Mouse (Mus musculus) heart, adult 8-10 months (tissue): ENCODE results near the gene Olfr603. TPM values are rescaled to one million over a fixed set of nuclear protein-coding genes. Genes with fewer than 3 reads are reported as not detected.
"Not testable (repeated sequence)": the region's sequence is repeated elsewhere in the genome, so short reads cannot be mapped to it uniquely, and the experiment has no call there.

Source experiments
- DNase-seq: peaks from one replicate; pipeline ENCODE4 v3.0.0; 2022; ENCODE audit warnings: low spot score
- microRNA-seq: library from miRNA; unstranded; fragments of <30 nt; microRNA quantifications from one replicate; pipeline ENCODE4 v1.2.0, GENCODE M21; 2022
- total RNA-seq, 4 experiments: library from RNA; stranded (reverse); gene quantifications; 2 replicates each; pipeline ENCODE4 v1.2.4; 2022

The Olfr603 gene
- total RNA-seq, result not detected

DNA sequence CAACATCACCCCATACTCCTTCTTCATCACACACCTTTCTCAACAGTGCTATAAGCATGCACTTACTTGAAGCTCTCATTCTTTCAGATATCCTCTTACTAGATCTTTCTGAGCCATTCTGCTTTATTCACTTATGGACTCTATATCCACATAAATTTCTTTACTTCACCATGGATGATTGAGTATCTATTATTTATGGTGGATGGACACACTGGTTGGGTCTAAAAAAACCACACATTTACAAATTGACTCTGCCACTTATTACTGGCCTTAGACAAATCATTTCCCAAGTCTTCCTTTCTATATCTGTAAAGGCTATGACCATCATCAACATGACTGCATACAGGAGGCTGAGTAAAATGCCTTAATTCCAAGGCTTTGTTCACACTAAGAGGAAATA is at the start of gene Olfr603:
Gene Olfr603 (minus strand): TSS at position 101 of the 400 bp plus-strand sequence.
- DNase-seq, result no peak

DNA sequence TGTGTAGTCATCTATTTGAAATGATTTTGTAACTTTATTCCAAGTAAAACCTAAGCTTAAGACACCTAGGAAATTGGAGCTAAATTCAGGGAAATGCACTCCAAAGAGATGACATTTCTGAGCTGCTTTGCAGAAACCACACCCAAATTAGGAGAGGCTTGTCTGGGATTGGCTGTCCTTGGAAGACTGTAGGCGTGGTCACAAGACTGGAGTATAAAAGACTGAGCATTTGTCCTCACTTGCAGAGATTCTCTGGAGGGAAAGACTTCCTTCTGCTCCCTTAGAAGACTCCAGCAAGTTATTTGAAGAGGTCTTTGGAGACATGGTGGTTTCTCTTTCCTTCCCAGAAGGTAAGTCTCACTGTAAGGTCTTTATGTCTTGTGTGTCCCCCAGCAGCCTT is 28.8 kb upstream of the Olfr603 start, which contains the start of gene Usp17lc:
Gene Usp17lc (plus strand): TSS at position 301 of the 400 bp plus-strand sequence.
- DNase-seq, result not testable (repeated sequence)

DNA sequence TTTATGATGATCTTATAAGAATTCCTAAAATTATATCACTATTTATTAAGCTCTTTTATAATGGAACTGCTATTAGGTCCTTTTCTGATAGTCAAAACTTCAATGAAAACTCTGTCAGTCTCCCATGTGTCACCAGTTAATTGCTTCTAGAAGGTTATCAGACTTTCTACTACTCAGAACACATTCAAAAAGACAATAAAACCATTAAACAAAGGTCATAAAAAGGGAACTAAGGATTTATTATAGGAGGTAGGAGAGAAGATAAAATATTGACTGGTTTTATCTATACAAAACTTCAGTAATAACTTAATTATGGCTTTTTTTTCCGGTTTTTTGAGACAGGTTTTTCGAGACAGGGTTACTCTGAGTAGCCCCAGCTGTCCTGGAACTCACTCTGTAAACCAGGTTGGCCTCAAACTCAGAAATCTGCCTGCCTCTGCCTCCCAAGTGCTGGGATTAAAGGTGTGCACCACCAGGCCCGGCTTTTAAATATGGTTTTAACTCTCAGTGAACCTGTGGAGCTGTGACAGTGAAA is 20.6 kb upstream of the Olfr603 start:
- not testable (repeated sequence) for DNase-seq

- no peak for DNase-seq
These were observed 13.0 kb upstream of the Olfr603 start for GRCm38 (mm10) chr7:103398981-103399380.

GRCm38 (mm10) chr7:103397758-103398157 is 11.8 kb upstream of the Olfr603 start:
- DNase-seq, result no peak

- no peak for DNase-seq
These were observed 23.4 kb downstream of the Olfr603 start, which contains the start of gene Olfr601 for GRCm38 (mm10) chr7:103362555-103362954. TSS of gene Olfr601 (minus strand) at chr7:103362655.

DNA sequence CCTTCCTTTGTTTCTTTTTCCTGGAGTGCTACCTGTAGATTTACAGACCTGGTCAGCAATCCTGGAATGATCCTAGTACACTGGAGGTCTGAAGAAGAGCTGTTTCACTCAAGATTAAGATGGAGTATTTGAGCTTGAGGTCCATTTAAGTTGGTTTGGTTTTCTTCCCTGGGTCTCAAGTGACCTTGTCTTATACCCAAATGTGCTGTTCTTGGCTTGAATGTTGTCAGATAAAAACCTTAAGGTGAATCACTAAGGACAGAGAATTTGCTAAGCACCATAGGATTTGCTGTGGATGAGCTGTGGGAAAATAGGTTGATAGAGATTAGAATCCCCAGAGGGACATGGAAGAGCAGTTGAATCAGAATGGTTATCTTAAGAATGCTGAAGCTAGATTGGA is 36.4 kb downstream of the Olfr603 start, which contains the start of gene Olfr600:
Gene Olfr600 (minus strand): TSS at position 101 of the 400 bp plus-strand sequence.
- no peak for DNase-seq

GRCm38 (mm10) chr7:103335617-103336016 is 50.4 kb downstream of the Olfr603 start, which contains the start of gene Olfr599:
TSS of gene Olfr599 (plus strand) at chr7:103335917.
- DNase-seq, result no peak

Small RNA genes lying within 50 kb of the gene (microRNA-seq; reads per million reads assigned to microRNA genes)
- not detected for gene Gm25774

Other genes starting within 250 kb of the Olfr603 start
- not detected for gene Olfr588-ps1, start 245.3 kb downstream of the Olfr603 start, total RNA-seq
- not detected for gene Olfr589, start 229.8 kb downstream of the Olfr603 start, total RNA-seq
- not detected for gene Olfr591, start 207.8 kb downstream of the Olfr603 start, total RNA-seq
- not detected for gene Olfr592, start 201.4 kb downstream of the Olfr603 start, total RNA-seq
- not detected for gene Olfr593, start 174.3 kb downstream of the Olfr603 start, total RNA-seq
- gene Olfr594, start 169.2 kb downstream of the Olfr603 start, total RNA-seq, result not detected
- not detected for gene Usp17ld, start 133.7 kb downstream of the Olfr603 start, total RNA-seq
- gene Olfr596, start 80.5 kb downstream of the Olfr603 start, total RNA-seq, result not detected
- not detected for gene Olfr597, start 69.9 kb downstream of the Olfr603 start, total RNA-seq
- not detected for gene Olfr598, start 62.6 kb downstream of the Olfr603 start, total RNA-seq
- gene Olfr599, start 50.3 kb downstream of the Olfr603 start, total RNA-seq, result not detected
- not detected for gene Olfr600, start 36.5 kb downstream of the Olfr603 start, total RNA-seq
- not detected for gene Olfr601, start 23.5 kb downstream of the Olfr603 start, total RNA-seq
- gene Usp17lc, start 28.9 kb upstream of the Olfr603 start, total RNA-seq, result not detected
- gene Olfr605, start 59.3 kb upstream of the Olfr603 start, total RNA-seq, result not detected
- gene Olfr606, start 62.9 kb upstream of the Olfr603 start, total RNA-seq, result not detected
- gene Olfr607, start 78.0 kb upstream of the Olfr603 start, total RNA-seq, result not detected
- not detected for gene Olfr608, start 83.7 kb upstream of the Olfr603 start, total RNA-seq
- gene Olfr609, start 111.9 kb upstream of the Olfr603 start, total RNA-seq, result not detected
- not detected for gene Olfr610, start 125.9 kb upstream of the Olfr603 start, total RNA-seq
- not detected for gene Olfr611, start 134.7 kb upstream of the Olfr603 start, total RNA-seq
- gene Olfr612, start 156.5 kb upstream of the Olfr603 start, total RNA-seq, result not detected
- gene Olfr613, start 161.9 kb upstream of the Olfr603 start, total RNA-seq, result not detected
- not detected for gene Olfr615, start 169.9 kb upstream of the Olfr603 start, total RNA-seq
- not detected for gene Olfr616, start 183.0 kb upstream of the Olfr603 start, total RNA-seq
- not detected for gene Olfr617, start 186.9 kb upstream of the Olfr603 start, total RNA-seq
- not detected for gene Olfr618, start 203.9 kb upstream of the Olfr603 start, total RNA-seq
- gene Olfr619, start 214.4 kb upstream of the Olfr603 start, total RNA-seq, result not detected
- gene Olfr620, start 226.4 kb upstream of the Olfr603 start, total RNA-seq, result not detected